Mouse (Mus musculus) heart, embryonic 12.5 days (tissue): ENCODE results near the gene St6galnac3. TPM values are rescaled to one million over a fixed set of nuclear protein-coding genes. Genes with fewer than 3 reads are reported as not detected.

Source experiments
- ATAC-seq: fragments of 200-750 bp; cut with Nextera tagmentation; 2 replicates; pipeline ENCODE4 v1.8.0; 2017; ENCODE audit warnings: moderate TSS enrichment, moderate library complexity; ENCODE audit not compliant: insufficient number of reproducible peaks, low FRiP score
- H3K27ac ChIP-seq: fragments of 300-500 bp; sonication (generic); 2 replicates; pipeline ENCODE4 v1.5.1; 2016; ENCODE audit warnings: mild to moderate bottlenecking, moderate library complexity; ENCODE audit not compliant: poor library complexity, severe bottlenecking
- H3K27me3 ChIP-seq: fragments of 300-500 bp; sonication (generic); replicated peaks from 2 replicates; pipeline ENCODE4 v1.6.1; 2016; ENCODE audit warnings: mild to moderate bottlenecking, moderate library complexity
- H3K36me3 ChIP-seq: fragments of 300-500 bp; sonication (generic); 2 replicates; pipeline ENCODE4 v1.6.1; 2016; ENCODE audit warnings: mild to moderate bottlenecking, moderate library complexity
- H3K4me1 ChIP-seq: fragments of 300-500 bp; sonication (generic); replicated peaks from 2 replicates; pipeline ENCODE4 v1.6.1; 2016; ENCODE audit warnings: mild to moderate bottlenecking
- H3K4me2 ChIP-seq: fragments of 300-500 bp; sonication (generic); 2 replicates; pipeline ENCODE4 v1.6.1; 2016; ENCODE audit warnings: mild to moderate bottlenecking, moderate library complexity
- H3K4me3 ChIP-seq: fragments of 300-500 bp; sonication (generic); 2 replicates; pipeline ENCODE4 v1.5.1; 2016; ENCODE audit warnings: mild to moderate bottlenecking
- H3K9ac ChIP-seq: fragments of 300-500 bp; sonication (generic); 2 replicates; pipeline ENCODE4 v1.6.1; 2016; ENCODE audit warnings: mild to moderate bottlenecking, moderate library complexity
- H3K9me3 ChIP-seq: fragments of 300-500 bp; sonication (generic); replicated peaks from 2 replicates; pipeline ENCODE4 v1.6.1; 2016; ENCODE audit warnings: mild to moderate bottlenecking, moderate library complexity
- WGBS: fragments of 180-500 bp; shearing (Covaris S2); methylation state at CpG from one replicate; pipeline ENCODE4 v1.1.7; 2016; 5-methylcytosine and 5-hydroxymethylcytosine counted together
- polyA plus RNA-seq: library from polyadenylated mRNA; unstranded; fragments of >200 nt; fragmentation: Nextera tagmentation; extraction: Ambion mirVana; gene quantifications from 2 replicates; pipeline ENCODE4 v1.2.1, GENCODE M21; 2016

Gene St6galnac3
- polyA plus RNA-seq, 1 experiment from 2014 or later: 27.0 TPM

DNA sequence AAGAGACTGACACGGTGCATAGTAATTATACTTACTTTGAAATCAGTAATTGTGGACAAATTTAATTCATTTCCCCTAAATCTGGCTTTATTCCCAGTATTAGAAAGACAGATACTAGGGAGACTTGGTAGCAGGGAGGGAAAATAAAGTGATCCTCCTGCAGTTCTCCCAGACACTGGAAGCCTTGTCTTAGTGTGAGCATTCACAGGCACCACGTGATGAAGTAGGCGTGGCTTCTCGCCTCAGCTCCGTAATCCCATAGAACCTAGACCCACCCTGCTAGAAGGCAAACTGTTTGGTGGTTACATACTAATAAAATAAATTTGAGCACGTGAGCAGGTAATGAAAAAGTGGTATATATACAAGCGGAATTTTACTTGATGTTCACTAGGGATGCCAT is 208.1 kb downstream of the St6galnac3 start:
- Histone ChIP-seq H3K27ac (no peak overlapping the region), H3K4me1 (peaks cover 11% of the 10 kb centered on the region), H3K9ac (no peak overlapping the region), H3K27me3 (no peaks in the 10 kb centered on the region), H3K4me3 (no peak overlapping the region), H3K36me3 (no peaks in the 10 kb centered on the region), H3K9me3 (no peaks in the 10 kb centered on the region), H3K4me2 (no peak overlapping the region)
- ATAC-seq: no peak
- 74% methylated on average over 7 of the region's 7 CpGs for WGBS

DNA sequence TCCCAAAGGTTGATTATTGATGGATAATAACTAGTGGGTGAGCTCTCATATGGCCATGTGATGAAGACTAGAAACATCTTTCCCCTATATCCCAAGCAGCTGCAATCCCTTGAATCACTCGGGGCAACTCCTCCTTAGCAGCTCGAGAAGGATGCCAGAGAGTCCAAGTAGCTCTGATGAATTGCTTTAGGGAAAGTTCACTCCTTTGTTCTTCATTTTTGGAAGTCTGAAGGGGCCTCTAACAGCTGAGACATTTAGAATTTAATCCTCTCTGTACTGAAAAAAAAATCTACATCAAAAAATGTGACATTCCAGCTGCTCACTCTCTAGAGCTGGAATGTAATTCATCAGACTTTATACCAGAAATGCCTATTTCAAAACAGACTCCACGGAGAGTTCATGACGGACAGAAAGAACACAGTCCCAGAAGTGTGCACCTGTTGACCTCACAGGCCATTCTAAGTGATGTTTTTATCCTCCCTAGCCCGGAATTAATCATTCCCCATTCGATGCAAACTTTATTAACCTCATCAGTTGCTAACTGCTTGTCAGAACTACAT is 211.4 kb downstream of the St6galnac3 start:
- ATAC-seq: no peak
- H3K9ac ChIP-seq: no peak overlapping the region
- no peaks in the 10 kb centered on the region for H3K36me3 ChIP-seq
- no peak overlapping the region for H3K4me2 ChIP-seq
- H3K27me3 ChIP-seq: no peaks in the 10 kb centered on the region
- no peak overlapping the region for H3K27ac ChIP-seq
- no peak overlapping the region for H3K4me3 ChIP-seq
- peaks cover 39% of the 10 kb centered on the region for H3K4me1 ChIP-seq
- H3K9me3 ChIP-seq: no peaks in the 10 kb centered on the region
- WGBS: 73% methylated on average over 6 of the region's 6 CpGs

DNA sequence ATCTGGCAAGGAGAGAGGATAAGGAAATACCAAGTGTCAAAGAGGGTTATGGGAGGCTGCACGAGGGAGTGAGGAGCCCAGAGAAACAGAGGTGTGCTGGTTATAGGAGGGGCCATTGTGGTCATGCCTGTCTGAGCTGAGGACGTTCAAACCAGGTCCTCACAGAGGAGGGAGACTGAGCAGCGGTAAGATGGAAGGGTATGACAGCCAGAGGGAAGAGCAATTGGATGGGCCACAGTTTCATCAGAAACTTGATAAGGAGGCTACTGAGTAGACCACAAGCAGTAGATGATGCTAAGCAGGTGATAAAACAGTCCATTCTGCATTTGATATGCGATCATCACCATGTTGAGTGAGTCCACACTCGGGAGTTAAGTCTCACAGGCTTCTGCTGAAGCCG is 212.4 kb downstream of the St6galnac3 start:
- Histone ChIP-seq H3K27me3 (no peaks in the 10 kb centered on the region), H3K9me3 (no peaks in the 10 kb centered on the region), H3K4me1 (peaks cover 39% of the 10 kb centered on the region), H3K36me3 (no peaks in the 10 kb centered on the region), H3K27ac (no peak overlapping the region), H3K9ac (no peak overlapping the region), H3K4me2 (no peak overlapping the region), H3K4me3 (no peak overlapping the region)
- WGBS: 56% methylated on average over 6 of the region's 6 CpGs
- ATAC-seq: no peak

DNA sequence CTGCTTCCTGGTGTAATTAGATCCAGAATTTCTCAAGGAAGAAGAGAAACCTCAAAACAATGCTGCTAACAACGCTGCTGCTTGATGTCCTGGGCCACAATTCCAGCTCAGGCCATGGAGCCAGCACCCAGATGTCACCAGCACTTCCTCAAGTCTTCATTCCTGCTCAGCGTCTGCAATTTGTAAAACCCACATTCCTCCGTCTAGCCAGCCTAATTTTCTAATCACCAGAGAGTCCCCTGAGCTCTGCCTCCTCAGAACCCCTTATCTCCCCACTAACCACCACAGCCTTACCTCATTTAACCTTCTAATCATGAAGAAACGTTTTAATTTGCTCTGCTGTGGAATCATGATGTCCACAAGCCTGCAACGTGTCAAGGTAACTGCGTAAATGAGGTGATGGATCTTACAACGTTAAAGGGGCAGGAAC is 213.8 kb downstream of the St6galnac3 start:
- H3K36me3 ChIP-seq: no peaks in the 10 kb centered on the region
- no peaks in the 10 kb centered on the region for H3K27me3 ChIP-seq
- no peak overlapping the region for H3K27ac ChIP-seq
- H3K4me1 ChIP-seq: peaks cover 39% of the 10 kb centered on the region
- no peak overlapping the region for H3K9ac ChIP-seq
- 18% methylated on average over 7 of the region's 7 CpGs for WGBS
- H3K4me3 ChIP-seq: no peak overlapping the region
- ATAC-seq: no peak
- no peaks in the 10 kb centered on the region for H3K9me3 ChIP-seq
- H3K4me2 ChIP-seq: no peak overlapping the region; the same call in 1 of the 2 replicates

DNA sequence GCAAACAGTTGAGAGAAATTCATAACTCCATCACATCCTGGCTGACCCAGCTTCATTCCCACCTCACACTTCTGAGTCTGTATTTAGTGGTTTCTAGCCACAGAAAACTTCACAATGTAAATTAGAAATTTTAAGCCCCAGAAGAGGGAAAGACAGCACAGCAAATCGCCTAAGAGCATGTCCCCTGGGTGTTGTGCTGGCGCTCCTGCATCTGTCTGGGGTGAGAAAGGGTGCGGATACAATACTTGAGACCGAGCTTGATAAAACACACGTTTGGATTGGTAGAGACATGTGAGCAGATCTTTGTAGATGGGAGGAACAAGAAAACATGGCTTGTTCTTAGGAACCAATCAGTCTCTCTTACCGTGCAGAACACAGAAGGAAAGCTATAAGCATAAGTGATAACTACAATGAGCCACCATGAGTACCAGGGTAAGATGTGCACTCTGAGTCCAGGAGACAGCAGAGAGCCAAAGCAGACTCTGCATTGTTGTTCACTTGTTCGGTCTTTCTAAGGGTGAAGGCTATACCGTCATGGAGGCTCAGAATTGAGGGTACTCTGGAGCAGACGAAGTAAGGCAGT is 214.8 kb downstream of the St6galnac3 start:
- Histone ChIP-seq H3K4me1 (peaks cover 39% of the 10 kb centered on the region), H3K4me2 (no peak overlapping the region), H3K9ac (no peak overlapping the region), H3K27me3 (no peaks in the 10 kb centered on the region), H3K4me3 (no peak overlapping the region), H3K36me3 (no peaks in the 10 kb centered on the region), H3K27ac (no peak overlapping the region), H3K9me3 (no peaks in the 10 kb centered on the region)
- ATAC-seq: no peak
- 79% methylated on average over 9 of the region's 9 CpGs for WGBS

DNA sequence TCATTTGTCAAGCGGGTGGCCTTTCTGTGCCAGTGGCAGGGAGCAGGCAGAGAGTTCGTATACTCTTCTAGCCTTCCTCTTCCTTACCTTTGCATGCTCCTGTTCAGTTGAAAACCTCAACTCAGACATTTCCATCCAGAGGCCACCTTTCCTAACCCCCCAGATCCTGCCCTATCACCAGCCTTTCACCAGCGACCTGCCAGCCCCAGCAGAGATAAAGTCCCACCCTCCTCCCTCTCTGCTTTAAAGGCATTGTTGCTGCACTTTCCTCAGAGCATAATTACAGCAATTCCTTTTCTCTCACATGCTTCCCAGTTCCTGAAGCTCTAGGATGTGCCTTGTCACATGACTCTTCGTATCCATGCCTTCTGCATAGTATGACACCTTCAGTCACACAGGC is 215.3 kb downstream of the St6galnac3 start:
- Histone ChIP-seq H3K36me3 (no peaks in the 10 kb centered on the region), H3K27ac (no peak overlapping the region), H3K4me1 (peaks cover 36% of the 10 kb centered on the region), H3K4me3 (no peak overlapping the region), H3K4me2 (no peak overlapping the region), H3K9me3 (no peaks in the 10 kb centered on the region), H3K9ac (no peak overlapping the region), H3K27me3 (no peaks in the 10 kb centered on the region)
- WGBS: 56% methylated on average over 4 of the region's 4 CpGs
- ATAC-seq: no peak

DNA sequence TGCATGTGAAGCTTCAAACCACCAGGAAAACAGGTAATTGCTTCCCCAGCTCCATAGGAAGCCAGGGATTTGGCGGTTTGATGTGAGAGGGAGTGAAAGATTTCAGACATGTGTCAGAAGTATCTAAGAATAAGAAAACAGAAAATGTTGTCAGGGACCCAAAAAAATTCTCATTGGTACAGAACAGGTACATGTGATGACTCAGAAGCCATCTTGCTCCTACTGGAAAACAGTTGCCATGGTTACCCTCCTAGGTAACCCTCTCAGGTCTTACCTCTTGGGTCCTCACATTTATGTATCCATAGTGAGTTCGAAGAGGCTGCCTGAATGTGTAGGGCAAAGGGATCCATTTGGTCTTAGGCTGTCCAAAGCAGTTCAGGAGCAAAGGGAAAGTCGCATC is 215.9 kb downstream of the St6galnac3 start:
- no peak for ATAC-seq
- Histone ChIP-seq H3K36me3 (no peaks in the 10 kb centered on the region), H3K27me3 (no peaks in the 10 kb centered on the region), H3K4me2 (no peak overlapping the region), H3K4me3 (no peak overlapping the region), H3K9me3 (no peaks in the 10 kb centered on the region), H3K4me1 (peaks cover 30% of the 10 kb centered on the region), H3K27ac (no peak overlapping the region), H3K9ac (no peak overlapping the region)
- WGBS: 91% methylated on average over 3 of the region's 3 CpGs

DNA sequence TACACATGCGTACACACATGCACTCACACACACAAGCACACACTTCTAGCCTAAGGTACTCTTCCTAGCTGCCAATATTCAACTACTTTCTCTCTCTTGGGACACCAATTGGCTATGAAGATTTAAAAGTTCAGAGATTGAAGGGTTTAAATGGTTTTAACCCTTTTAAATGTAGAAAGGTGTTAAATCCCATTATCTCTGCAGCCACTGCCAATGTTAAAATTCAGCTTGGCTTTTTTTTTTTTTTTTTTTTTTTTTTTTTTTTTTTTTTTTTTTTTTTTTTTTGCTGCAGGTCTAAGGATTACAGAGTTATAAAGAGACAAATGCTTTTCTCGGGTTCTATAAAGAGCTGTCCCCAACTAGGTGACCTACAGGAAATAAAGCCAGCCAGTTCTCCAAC is 216.4 kb downstream of the St6galnac3 start:
- no peaks in the 10 kb centered on the region for H3K27me3 ChIP-seq
- H3K4me3 ChIP-seq: no peak overlapping the region
- H3K9me3 ChIP-seq: no peaks in the 10 kb centered on the region
- H3K4me2 ChIP-seq: no peak overlapping the region
- ATAC-seq: no peak
- no peak overlapping the region for H3K27ac ChIP-seq
- no peak overlapping the region for H3K9ac ChIP-seq
- 73% methylated on average over 2 of the region's 2 CpGs for WGBS
- no peaks in the 10 kb centered on the region for H3K36me3 ChIP-seq
- H3K4me1 ChIP-seq: peaks cover 30% of the 10 kb centered on the region

DNA sequence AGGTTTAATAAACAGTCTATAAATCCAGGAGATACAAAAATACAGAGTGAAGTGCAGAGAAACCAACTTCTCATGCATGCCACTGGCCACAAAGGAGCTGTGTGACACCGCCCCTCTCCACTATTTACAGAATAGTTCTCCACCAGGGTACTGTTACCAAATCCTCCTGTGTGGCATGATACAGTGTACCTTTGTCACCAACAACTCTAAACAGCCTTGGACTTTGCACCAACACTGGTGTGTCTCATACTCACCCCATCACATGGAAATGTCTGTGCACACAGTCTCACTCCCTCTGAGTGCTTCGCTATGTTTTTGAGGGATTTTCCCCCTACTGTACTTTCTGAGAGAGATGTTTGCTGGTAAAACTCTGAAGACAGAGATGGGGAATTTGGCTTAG is 217.4 kb downstream of the St6galnac3 start:
- H3K9me3 ChIP-seq: no peaks in the 10 kb centered on the region
- no peaks in the 10 kb centered on the region for H3K27me3 ChIP-seq
- H3K27ac ChIP-seq: no peak overlapping the region
- ATAC-seq: no peak
- no peaks in the 10 kb centered on the region for H3K36me3 ChIP-seq
- WGBS: 96% methylated on average over 2 of the region's 2 CpGs
- H3K4me3 ChIP-seq: no peak overlapping the region
- no peak overlapping the region for H3K4me2 ChIP-seq
- peaks cover 30% of the 10 kb centered on the region for H3K4me1 ChIP-seq
- no peak overlapping the region for H3K9ac ChIP-seq

DNA sequence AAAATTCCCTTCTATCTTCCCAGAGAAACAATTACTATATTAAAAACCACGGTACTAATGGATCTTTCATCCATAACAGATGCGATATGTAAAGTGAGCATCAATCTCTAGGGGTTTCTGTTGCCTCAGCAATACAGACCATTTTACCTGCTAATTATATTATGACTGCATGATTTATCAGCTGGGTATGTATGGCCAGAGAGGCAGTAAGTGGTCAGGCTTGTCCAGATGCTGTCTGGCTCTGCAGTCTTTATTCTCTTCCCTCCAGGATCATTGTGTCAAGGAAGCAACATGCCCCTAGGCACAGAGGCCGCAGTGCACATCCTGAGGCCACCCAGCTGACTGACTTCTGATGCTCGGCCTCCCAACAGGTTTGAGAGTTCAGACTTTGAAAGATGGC is 222.5 kb downstream of the St6galnac3 start:
- Histone ChIP-seq H3K27me3 (no peaks in the 10 kb centered on the region), H3K4me1 (no peaks in the 10 kb centered on the region), H3K9ac (no peak overlapping the region), H3K4me2 (no peak overlapping the region), H3K36me3 (no peaks in the 10 kb centered on the region), H3K9me3 (no peaks in the 10 kb centered on the region), H3K27ac (no peak overlapping the region), H3K4me3 (no peak overlapping the region)
- 85% methylated on average over 4 of the region's 4 CpGs for WGBS
- no peak for ATAC-seq

DNA sequence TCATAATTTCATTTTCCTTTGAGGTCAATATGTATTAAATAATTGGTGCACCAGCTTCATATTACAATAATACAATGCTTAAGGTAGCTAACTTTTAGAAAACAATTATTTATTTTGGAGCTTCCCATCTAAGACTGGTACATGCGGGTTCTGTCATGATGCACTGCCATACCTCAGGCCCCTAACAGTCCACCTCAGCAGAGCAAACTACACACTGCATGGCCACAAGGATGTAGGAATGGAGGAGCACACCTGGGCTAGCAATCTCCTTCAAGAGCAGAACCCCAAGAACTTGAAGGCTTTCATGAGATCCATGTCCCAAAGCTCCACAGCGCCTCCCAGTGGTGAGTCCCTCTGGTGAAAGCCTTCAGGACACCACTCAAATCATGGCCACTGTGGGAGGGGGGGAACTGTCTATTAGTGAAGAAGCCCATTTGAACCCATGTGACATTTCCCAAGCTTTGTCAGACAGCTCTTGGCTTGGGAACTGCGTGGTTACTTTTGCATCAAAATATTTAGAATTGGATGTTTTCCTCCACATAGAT is 223.6 kb downstream of the St6galnac3 start:
- H3K4me2 ChIP-seq: no peak overlapping the region
- ATAC-seq: no peak
- 59% methylated on average over 3 of the region's 3 CpGs for WGBS
- no peaks in the 10 kb centered on the region for H3K27me3 ChIP-seq
- no peak overlapping the region for H3K27ac ChIP-seq
- H3K9me3 ChIP-seq: no peaks in the 10 kb centered on the region
- no peaks in the 10 kb centered on the region for H3K4me1 ChIP-seq
- H3K4me3 ChIP-seq: no peak overlapping the region
- no peaks in the 10 kb centered on the region for H3K36me3 ChIP-seq
- H3K9ac ChIP-seq: no peak overlapping the region

DNA sequence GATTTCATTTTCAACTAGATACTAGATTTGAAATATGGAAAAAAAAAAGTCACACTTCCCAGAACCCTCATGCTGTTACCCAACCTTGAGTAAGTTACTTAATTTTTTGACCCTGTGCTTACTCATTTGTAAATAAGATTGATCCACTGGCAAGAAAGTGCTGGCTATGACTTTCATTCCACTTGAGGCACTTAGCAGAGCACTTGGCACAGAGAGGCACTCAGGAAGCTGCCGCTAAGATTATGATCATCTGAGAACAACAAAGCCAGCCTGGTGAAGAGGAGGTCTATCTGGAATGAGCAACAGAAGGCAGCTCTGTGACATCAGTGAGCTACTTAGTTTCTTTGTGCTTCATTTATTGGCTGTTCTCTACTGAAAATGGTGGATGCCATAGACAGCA is 232.0 kb downstream of the St6galnac3 start:
- H3K9me3 ChIP-seq: no peaks in the 10 kb centered on the region
- no peak overlapping the region for H3K4me3 ChIP-seq
- no peaks in the 10 kb centered on the region for H3K36me3 ChIP-seq
- H3K27me3 ChIP-seq: no peaks in the 10 kb centered on the region
- H3K9ac ChIP-seq: no peak overlapping the region
- H3K27ac ChIP-seq: no peak overlapping the region
- 33% methylated on average over 1 of the region's 1 CpGs for WGBS
- H3K4me2 ChIP-seq: no peak overlapping the region
- no peak for ATAC-seq
- H3K4me1 ChIP-seq: peaks cover 19% of the 10 kb centered on the region
